Mouse (Mus musculus) bone marrow macrophage, adult 2 months (primary cell): ENCODE results near the gene Tbc1d7.

ENCODE experiments used
- CTCF ChIP-seq: IDR thresholded peaks from 2 replicates; pipeline ENCODE4 v1.5.1; 2012; ENCODE audit warnings: low read depth, mild to moderate bottlenecking, low read length, moderate library complexity
- POLR2A ChIP-seq: IDR thresholded peaks from 2 replicates; pipeline ENCODE4 v1.6.1; 2012; ENCODE audit warnings: mild to moderate bottlenecking, low read depth, low read length, borderline replicate concordance

GRCm38 (mm10) chr13:43149661-43150060, 21.6 kb downstream of the Tbc1d7 start:
- no peak for TF ChIP-seq CTCF
- TF ChIP-seq POLR2A: no peak
